Mouse (Mus musculus) forebrain, embryonic 11.5 days (tissue): ENCODE data around the gene Gipr. TPM values are rescaled to one million over a fixed set of nuclear protein-coding genes. Genes with fewer than 3 reads are reported as not detected.

Source experiments
- ATAC-seq: fragments of 200-750 bp; cut with Nextera tagmentation; replicated peaks from 2 replicates; pipeline ENCODE4 v1.8.0; 2017; ENCODE audit warnings: moderate TSS enrichment; ENCODE audit not compliant: low FRiP score
- DNase-seq: peaks from one replicate; pipeline ENCODE4 v3.0.0-alpha.2; 2017; ENCODE audit warnings: low spot score
- H3K27ac ChIP-seq: fragments of 300-500 bp; sonication (generic); 2 replicates; pipeline ENCODE4 v1.5.1; 2014; ENCODE audit warnings: low read depth, low read length
- H3K27me3 ChIP-seq: fragments of 300-500 bp; sonication (generic); 2 replicates; pipeline ENCODE4 v1.6.1; 2014; ENCODE audit warnings: mild to moderate bottlenecking, low read length, mixed read lengths; ENCODE audit not compliant: control insufficient read depth, insufficient read depth
- H3K36me3 ChIP-seq: fragments of 300-500 bp; sonication (generic); 2 replicates; pipeline ENCODE4 v1.6.1; 2014; ENCODE audit warnings: mild to moderate bottlenecking, low read length, moderate library complexity, mixed read lengths; ENCODE audit not compliant: control insufficient read depth, insufficient read depth
- H3K4me1 ChIP-seq: fragments of 300-500 bp; sonication (generic); replicated peaks from 2 replicates; pipeline ENCODE4 v1.6.1; 2014; ENCODE audit warnings: low read length, mixed read lengths; ENCODE audit not compliant: control insufficient read depth, insufficient read depth
- H3K4me2 ChIP-seq: fragments of 300-500 bp; sonication (generic); 2 replicates; pipeline ENCODE4 v1.6.1; 2014; ENCODE audit warnings: low read depth, mild to moderate bottlenecking, low read length, moderate library complexity, mixed read lengths; ENCODE audit not compliant: severe bottlenecking
- H3K4me3 ChIP-seq: fragments of 300-500 bp; sonication (generic); 2 replicates; pipeline ENCODE4 v1.5.1; 2014; ENCODE audit warnings: low read depth, low read length
- H3K9ac ChIP-seq: fragments of 300-500 bp; sonication (generic); 2 replicates; pipeline ENCODE4 v1.6.1; 2014; ENCODE audit warnings: low read length
- H3K9me3 ChIP-seq: fragments of 300-500 bp; sonication (generic); 2 replicates; pipeline ENCODE4 v1.6.1; 2016; ENCODE audit warnings: low read length, mixed read lengths; ENCODE audit not compliant: control insufficient read depth
- WGBS: fragments of 180-500 bp; shearing (Covaris S2); extraction: QIAGEN DNeasy Blood & Tissue Kit; methylation state at CpG from one replicate; pipeline ENCODE4 v1.1.7; 2014; 5-methylcytosine and 5-hydroxymethylcytosine counted together
- polyA plus RNA-seq: library from polyadenylated mRNA; unstranded; fragments of >200 nt; fragmentation: Nextera tagmentation; extraction: Ambion mirVana; gene quantifications from 2 replicates; pipeline ENCODE4 v1.2.1, GENCODE M21; 2014

The Gipr gene
- polyA plus RNA-seq = 0.56 and 0.75 TPM in 2 replicates

DNA sequence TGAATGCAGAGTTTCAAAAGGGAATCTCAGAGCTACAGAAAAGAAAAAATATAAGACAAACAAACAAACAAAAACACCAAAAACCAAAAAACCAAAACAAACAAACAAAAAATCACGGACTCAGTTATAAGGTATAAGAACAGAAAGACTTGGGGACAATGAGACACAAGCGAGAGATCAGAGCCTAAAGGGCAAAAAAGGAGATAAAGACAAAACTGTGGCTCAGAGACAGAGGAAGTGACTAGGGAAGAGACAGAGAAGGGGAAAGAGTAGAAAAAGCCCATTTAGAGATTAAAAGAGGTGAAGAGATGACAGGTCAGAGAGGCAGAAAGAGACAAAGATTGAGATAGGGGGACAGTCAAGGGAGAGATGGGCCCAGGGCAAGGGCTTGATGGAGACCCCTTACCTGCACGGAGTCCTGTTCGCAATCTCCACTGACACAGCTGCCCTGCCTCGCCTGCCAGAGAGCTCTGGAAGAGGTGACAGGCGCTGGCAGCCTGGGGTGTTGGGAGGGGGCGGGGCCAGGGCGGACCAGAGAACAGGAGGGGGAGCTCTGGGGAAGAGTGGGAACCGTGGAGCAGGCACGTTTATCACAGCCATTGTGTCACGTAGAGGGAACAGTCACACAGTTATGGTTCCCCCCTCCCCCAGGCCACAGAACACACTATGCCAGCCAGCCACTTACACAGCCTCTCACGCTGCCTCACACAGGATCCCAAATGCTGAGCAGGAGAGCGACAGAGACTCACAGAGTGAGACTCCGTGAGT lies at the start of gene Gipr:
Gene Gipr, minus strand, starts transcription at position 472 of the 768 bp plus-strand sequence.
- H3K4me3 ChIP-seq = no peak within 1 kb of the TSS
- no peaks in the 10 kb centered on the region; the same call in 1 of the 2 replicates for H3K4me1 ChIP-seq
- no peak within 1 kb of the TSS for H3K27ac ChIP-seq
- WGBS = 11% methylated on average over 14 of the region's 14 CpGs
- H3K9me3 ChIP-seq = no peaks in the 10 kb centered on the region; the same call in 1 of the 2 replicates
- no peak for DNase-seq
- 0 out of 2 replicates have a peak within 1 kb of the TSS, but pooled peaks have one; percentile 1 for H3K4me2 ChIP-seq
- H3K36me3 ChIP-seq = no peaks in the 10 kb centered on the region
- peaks cover 9% of the 10 kb centered on the region; the same call in 1 of the 2 replicates for H3K27me3 ChIP-seq
- ATAC-seq = peak; percentile 45; the same call in 1 of the 2 replicates
- no peak within 1 kb of the TSS for H3K9ac ChIP-seq

- H3K27ac ChIP-seq = no peak overlapping the region
- no peaks in the 10 kb centered on the region; the same call in 1 of the 2 replicates for H3K4me1 ChIP-seq
- H3K4me2 ChIP-seq = no peak overlapping the region
- no peaks in the 10 kb centered on the region for H3K27me3 ChIP-seq
- no peaks in the 10 kb centered on the region; the same call in 1 of the 2 replicates for H3K9me3 ChIP-seq
- H3K4me3 ChIP-seq = no peak overlapping the region
- no peaks in the 10 kb centered on the region for H3K36me3 ChIP-seq
- no peak overlapping the region for H3K9ac ChIP-seq
- 76% methylated on average over 9 of the region's 9 CpGs for WGBS
- no peak for DNase-seq
- no peak for ATAC-seq
These were observed 49.0 kb upstream of the Gipr start for GRCm38 (mm10) chr7:19214940-19215339.

DNA sequence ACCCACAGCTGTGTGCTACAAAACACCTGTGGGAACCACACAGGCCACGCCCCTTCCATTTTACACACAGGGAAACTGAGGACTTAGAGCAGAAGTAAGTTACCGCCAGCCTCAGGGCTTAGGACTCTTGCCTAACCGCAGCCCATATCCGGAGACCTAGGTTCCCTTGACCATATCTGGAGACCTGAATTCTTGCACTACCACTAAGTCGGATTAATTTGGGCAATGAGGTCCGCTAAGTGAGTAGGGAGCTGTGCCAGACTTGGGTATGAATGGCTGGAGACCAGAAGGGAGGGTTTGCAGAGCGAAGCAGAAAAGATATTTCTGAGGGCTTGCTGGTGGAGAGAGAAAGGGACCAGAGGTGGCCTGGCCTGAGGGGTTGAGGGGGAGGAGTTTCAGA lies 48.4 kb upstream of the Gipr start:
- H3K4me3 ChIP-seq = no peak overlapping the region
- DNase-seq (no peak), ATAC-seq (no peak)
- no peaks in the 10 kb centered on the region; the same call in 1 of the 2 replicates for H3K4me1 ChIP-seq
- no peaks in the 10 kb centered on the region for H3K36me3 ChIP-seq
- no peaks in the 10 kb centered on the region for H3K27me3 ChIP-seq
- H3K4me2 ChIP-seq = no peak overlapping the region
- H3K9me3 ChIP-seq = no peaks in the 10 kb centered on the region; the same call in 1 of the 2 replicates
- 70% methylated on average over 7 of the region's 7 CpGs for WGBS
- no peak overlapping the region for H3K9ac ChIP-seq
- H3K27ac ChIP-seq = no peak overlapping the region

DNA sequence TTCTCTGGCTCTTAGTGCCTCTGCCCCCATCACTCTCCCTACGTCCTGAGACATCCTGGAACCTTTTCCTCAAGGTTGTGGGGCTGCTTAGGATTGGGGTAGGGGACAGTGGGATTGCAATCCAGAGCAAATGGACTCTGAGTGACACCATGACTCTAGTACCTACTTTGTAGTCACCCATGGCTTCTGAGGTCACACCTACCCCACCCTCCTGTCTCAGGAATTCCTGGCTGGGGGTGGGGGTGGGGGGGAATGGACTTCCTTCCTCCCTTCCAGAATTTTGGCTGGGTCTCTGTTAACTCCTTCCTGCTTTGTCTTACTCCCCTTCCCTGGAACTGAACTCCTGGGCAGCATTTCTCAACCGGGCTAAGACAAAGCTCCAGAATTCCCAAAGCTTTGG lies 47.5 kb upstream of the Gipr start:
- Histone ChIP-seq H3K9ac (no peak overlapping the region), H3K27me3 (no peaks in the 10 kb centered on the region), H3K4me3 (no peak overlapping the region), H3K4me1 (no peaks in the 10 kb centered on the region; the same call in 1 of the 2 replicates), H3K4me2 (no peak overlapping the region), H3K9me3 (no peaks in the 10 kb centered on the region; the same call in 1 of the 2 replicates), H3K27ac (no peak overlapping the region), H3K36me3 (no peaks in the 10 kb centered on the region)
- DNase-seq (no peak), ATAC-seq (no peak)
- WGBS = 72% methylated on average over 2 of the region's 2 CpGs

- H3K27me3 ChIP-seq = no peaks in the 10 kb centered on the region
- H3K9me3 ChIP-seq = no peaks in the 10 kb centered on the region; the same call in 1 of the 2 replicates
- ATAC-seq (peak; percentile 82), DNase-seq (peak; percentile 80)
- H3K27ac ChIP-seq = no peak within 1 kb of the TSS
- H3K4me1 ChIP-seq = no peaks in the 10 kb centered on the region; the same call in 1 of the 2 replicates
- peak within 1 kb of the TSS; percentile 43 for H3K4me3 ChIP-seq
- H3K36me3 ChIP-seq = no peaks in the 10 kb centered on the region
- H3K4me2 ChIP-seq = peak within 1 kb of the TSS; percentile 77
- peak within 1 kb of the TSS; percentile 55 for H3K9ac ChIP-seq
- WGBS = 2% methylated on average over 29 of the region's 30 CpGs
These were observed 46.2 kb upstream of the Gipr start, which contains the start of gene Gpr4 for GRCm38 (mm10) chr7:19211996-19212755. Gpr4 (plus strand) TSS chr7:19212538.

DNA sequence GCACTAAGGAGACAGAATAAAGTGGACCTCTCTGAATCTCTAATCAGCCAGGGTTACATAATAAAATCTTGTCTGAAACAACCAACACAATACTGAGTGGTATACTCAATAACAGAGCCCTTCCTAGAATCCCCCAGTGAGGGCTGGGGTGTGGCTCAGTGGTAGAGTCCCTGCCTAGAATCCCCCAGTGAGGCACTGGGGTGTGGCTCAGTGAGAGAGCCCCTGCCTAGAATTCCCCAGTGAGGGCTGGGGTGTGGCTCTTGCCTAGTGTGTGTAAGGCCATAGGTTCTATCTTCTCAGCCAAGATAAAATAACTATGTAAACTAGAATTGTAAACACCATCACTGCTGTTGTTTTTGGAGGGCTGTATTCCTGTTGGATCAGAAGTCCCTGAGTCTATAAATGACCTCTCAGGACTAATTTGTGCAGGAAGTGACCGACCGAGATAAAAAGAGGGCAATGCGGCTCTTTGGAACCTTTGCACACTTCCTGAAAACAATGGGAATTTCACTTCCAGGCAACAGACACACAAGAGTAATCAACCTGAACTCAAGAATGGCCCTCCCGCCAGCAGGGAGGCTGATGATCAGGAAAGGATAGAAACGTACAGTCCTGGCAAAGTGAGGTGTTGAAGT lies 45.2 kb upstream of the Gipr start:
- H3K27me3 ChIP-seq = no peaks in the 10 kb centered on the region
- H3K9me3 ChIP-seq = no peaks in the 10 kb centered on the region; the same call in 1 of the 2 replicates
- ATAC-seq (no peak), DNase-seq (no peak)
- H3K9ac ChIP-seq = no peak overlapping the region
- H3K4me2 ChIP-seq = no peak overlapping the region
- H3K4me1 ChIP-seq = no peaks in the 10 kb centered on the region; the same call in 1 of the 2 replicates
- H3K4me3 ChIP-seq = no peak overlapping the region
- H3K36me3 ChIP-seq = no peaks in the 10 kb centered on the region
- WGBS = 66% methylated on average over 5 of the region's 5 CpGs
- H3K27ac ChIP-seq = no peak overlapping the region

DNA sequence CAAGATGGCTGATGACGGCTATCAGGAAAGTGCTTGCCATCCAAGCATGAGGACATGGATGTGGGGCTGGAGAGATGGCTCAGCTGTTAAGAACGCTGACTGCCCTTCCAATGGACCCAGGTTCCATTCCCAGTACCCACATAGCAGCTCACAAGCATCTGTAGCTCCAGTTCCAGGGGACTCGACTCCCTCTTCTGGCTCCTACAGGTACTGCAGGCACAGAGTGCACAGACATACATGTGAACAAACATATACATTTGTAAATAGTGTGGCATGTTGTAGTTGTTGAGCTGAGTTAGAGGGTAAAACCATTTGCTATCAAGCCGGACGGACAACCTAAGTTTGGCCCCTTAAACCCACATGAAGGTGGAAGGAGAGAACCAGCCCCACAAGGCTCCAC lies 44.1 kb upstream of the Gipr start:
- no peak overlapping the region for H3K4me2 ChIP-seq
- 94% methylated on average over 5 of the region's 5 CpGs for WGBS
- no peaks in the 10 kb centered on the region for H3K36me3 ChIP-seq
- H3K4me3 ChIP-seq = no peak overlapping the region
- ATAC-seq = no peak
- no peaks in the 10 kb centered on the region; the same call in 1 of the 2 replicates for H3K4me1 ChIP-seq
- no peak overlapping the region for H3K27ac ChIP-seq
- H3K9me3 ChIP-seq = no peaks in the 10 kb centered on the region; the same call in 1 of the 2 replicates
- DNase-seq = no peak
- no peak overlapping the region for H3K9ac ChIP-seq
- H3K27me3 ChIP-seq = no peaks in the 10 kb centered on the region

- 87% methylated on average over 4 of the region's 4 CpGs for WGBS
- no peak for ATAC-seq
- no peak for DNase-seq
- no peak overlapping the region for H3K4me3 ChIP-seq
- no peaks in the 10 kb centered on the region; the same call in 1 of the 2 replicates for H3K9me3 ChIP-seq
- no peak overlapping the region for H3K27ac ChIP-seq
- H3K27me3 ChIP-seq = no peaks in the 10 kb centered on the region
- no peaks in the 10 kb centered on the region; the same call in 1 of the 2 replicates for H3K4me1 ChIP-seq
- H3K36me3 ChIP-seq = no peaks in the 10 kb centered on the region
- H3K9ac ChIP-seq = no peak overlapping the region
- no peak overlapping the region for H3K4me2 ChIP-seq
These were observed 43.6 kb upstream of the Gipr start for GRCm38 (mm10) chr7:19209494-19209893.
